Mouse (Mus musculus): ENCODE results near the gene Snx21.

GRCm38 (mm10) chr2:164787779-164788178, 2.2 kb downstream of the Snx21 start:
- TF ChIP-seq CTCF (IDR thresholded peaks at IDR 0.05; ENCODE audit: low read depth, low read length) (no peak), POLR2A (IDR thresholded peaks at IDR 0.05; ENCODE audit: insufficient read depth, low read length) (no peak)
